Mouse (Mus musculus): ENCODE measurements at regions not wholly inside any gene's neighbourhood (a gene's known extent, or its start where the extent isn't known, plus 50 kb on each side); places are given as distances from the start of the nearest gene placed in this dataset.

GRCm38 (mm10) chr2:75150986-75151385 is 325.4 kb downstream of the Mtx2 start:
- Histone ChIP-seq H3K27me3 (ENCODE audit: control insufficient read depth) (peaks cover 2% of the 10 kb centered on the region), H3K9me3 (ENCODE audit: control insufficient read depth, low read length) (no peaks in the 10 kb centered on the region), H3K36me3 (ENCODE audit: control insufficient read depth) (no peaks in the 10 kb centered on the region), H3K4me3 (replicated peaks) (no peak overlapping the region), H3K4me1 (ENCODE audit: control insufficient read depth) (no peaks in the 10 kb centered on the region)
- TF ChIP-seq GATA1 (IDR thresholded peaks at IDR 0.05; ENCODE audit: low read length) (no peak), TAL1 (IDR thresholded peaks at IDR 0.05; ENCODE audit: low read length) (no peak)

GRCm38 (mm10) chr2:75151519-75151918 is 325.9 kb downstream of the Mtx2 start:
- Histone ChIP-seq H3K4me3 (replicated peaks) (no peak overlapping the region), H3K4me1 (ENCODE audit: control insufficient read depth) (no peaks in the 10 kb centered on the region), H3K36me3 (ENCODE audit: control insufficient read depth) (no peaks in the 10 kb centered on the region), H3K27me3 (ENCODE audit: control insufficient read depth) (peaks cover 2% of the 10 kb centered on the region), H3K9me3 (ENCODE audit: control insufficient read depth, low read length) (no peaks in the 10 kb centered on the region)
- TF ChIP-seq GATA1 (IDR thresholded peaks at IDR 0.05; ENCODE audit: low read length) (no peak), TAL1 (IDR thresholded peaks at IDR 0.05; ENCODE audit: low read length) (no peak)

GRCm38 (mm10) chr2:75152477-75152990 is 326.9 kb downstream of the Mtx2 start:
- no peaks in the 10 kb centered on the region for H3K36me3 ChIP-seq (ENCODE audit: control insufficient read depth)
- peaks cover 2% of the 10 kb centered on the region for H3K27me3 ChIP-seq (ENCODE audit: control insufficient read depth)
- TF ChIP-seq TAL1 (IDR thresholded peaks at IDR 0.05; ENCODE audit: low read length) (no peak), GATA1 (IDR thresholded peaks at IDR 0.05; ENCODE audit: low read length) (no peak)
- H3K4me1 ChIP-seq (ENCODE audit: control insufficient read depth): no peaks in the 10 kb centered on the region
- no peak overlapping the region for H3K4me3 ChIP-seq (replicated peaks)
- H3K9me3 ChIP-seq (ENCODE audit: control insufficient read depth, low read length): no peaks in the 10 kb centered on the region

GRCm38 (mm10) chr2:75154448-75154847 is 328.8 kb downstream of the Mtx2 start:
- no peaks in the 10 kb centered on the region for H3K36me3 ChIP-seq (ENCODE audit: control insufficient read depth)
- no peak for TF ChIP-seq GATA1 (IDR thresholded peaks at IDR 0.05; ENCODE audit: low read length)

GRCm38 (mm10) chr2:75158581-75158980 is 333.0 kb downstream of the Mtx2 start:
- TF ChIP-seq TAL1 (IDR thresholded peaks at IDR 0.05; ENCODE audit: low read length): no peak
- TF ChIP-seq GATA1 (IDR thresholded peaks at IDR 0.05; ENCODE audit: low read length): no peak
- Histone ChIP-seq H3K4me3 (replicated peaks) (no peak overlapping the region), H3K27me3 (ENCODE audit: control insufficient read depth) (no peaks in the 10 kb centered on the region), H3K36me3 (ENCODE audit: control insufficient read depth) (no peaks in the 10 kb centered on the region), H3K9me3 (ENCODE audit: control insufficient read depth, low read length) (no peaks in the 10 kb centered on the region), H3K4me1 (ENCODE audit: control insufficient read depth) (no peaks in the 10 kb centered on the region)

More at GRCm38 (mm10) chr2:75154448-75154847, 328.8 kb downstream of the Mtx2 start:
- Histone ChIP-seq H3K4me3 (replicated peaks) (no peak overlapping the region), H3K9me3 (ENCODE audit: control insufficient read depth, low read length) (no peaks in the 10 kb centered on the region), H3K27me3 (ENCODE audit: control insufficient read depth) (peaks cover 2% of the 10 kb centered on the region; the same call in 1 of the 2 replicates), H3K4me1 (ENCODE audit: control insufficient read depth) (no peaks in the 10 kb centered on the region)

GRCm38 (mm10) chr2:75161075-75161474 is 335.5 kb downstream of the Mtx2 start:
- TF ChIP-seq TAL1 (IDR thresholded peaks at IDR 0.05; ENCODE audit: low read length) (no peak), GATA1 (IDR thresholded peaks at IDR 0.05; ENCODE audit: low read length) (no peak)
- no peaks in the 10 kb centered on the region for H3K36me3 ChIP-seq (ENCODE audit: control insufficient read depth)

GRCm38 (mm10) chr2:75164987-75165386 is 339.4 kb downstream of the Mtx2 start:
- no peak for TF ChIP-seq TAL1 (IDR thresholded peaks at IDR 0.05; ENCODE audit: low read length)
- TF ChIP-seq GATA1 (IDR thresholded peaks at IDR 0.05; ENCODE audit: low read length): no peak
- Histone ChIP-seq H3K4me3 (replicated peaks) (no peak overlapping the region), H3K27me3 (ENCODE audit: control insufficient read depth) (no peaks in the 10 kb centered on the region), H3K4me1 (ENCODE audit: control insufficient read depth) (no peaks in the 10 kb centered on the region), H3K9me3 (ENCODE audit: control insufficient read depth, low read length) (no peaks in the 10 kb centered on the region), H3K36me3 (ENCODE audit: control insufficient read depth) (no peaks in the 10 kb centered on the region)

More at GRCm38 (mm10) chr2:75161075-75161474, 335.5 kb downstream of the Mtx2 start:
- H3K4me3 ChIP-seq (replicated peaks): no peak overlapping the region
- no peaks in the 10 kb centered on the region for H3K4me1 ChIP-seq (ENCODE audit: control insufficient read depth)
- H3K9me3 ChIP-seq (ENCODE audit: control insufficient read depth, low read length): no peaks in the 10 kb centered on the region
- no peaks in the 10 kb centered on the region for H3K27me3 ChIP-seq (ENCODE audit: control insufficient read depth)

- H3K27me3 ChIP-seq (ENCODE audit: control insufficient read depth): no peaks in the 10 kb centered on the region
- H3K9me3 ChIP-seq (ENCODE audit: control insufficient read depth, low read length): no peaks in the 10 kb centered on the region
- TF ChIP-seq GATA1 (IDR thresholded peaks at IDR 0.05; ENCODE audit: low read length): no peak
- no peak for TF ChIP-seq TAL1 (IDR thresholded peaks at IDR 0.05; ENCODE audit: low read length)
- no peaks in the 10 kb centered on the region for H3K36me3 ChIP-seq (ENCODE audit: control insufficient read depth)
- H3K4me3 ChIP-seq (replicated peaks): no peak overlapping the region
- no peaks in the 10 kb centered on the region for H3K4me1 ChIP-seq (ENCODE audit: control insufficient read depth)
These were observed 350.7 kb downstream of the Mtx2 start for GRCm38 (mm10) chr2:75176267-75176666.

- Histone ChIP-seq H3K27me3 (ENCODE audit: control insufficient read depth) (no peaks in the 10 kb centered on the region), H3K4me3 (replicated peaks) (no peak overlapping the region), H3K9me3 (ENCODE audit: control insufficient read depth, low read length) (no peaks in the 10 kb centered on the region), H3K36me3 (ENCODE audit: control insufficient read depth) (no peaks in the 10 kb centered on the region), H3K4me1 (ENCODE audit: control insufficient read depth) (no peaks in the 10 kb centered on the region)
- no peak for TF ChIP-seq TAL1 (IDR thresholded peaks at IDR 0.05; ENCODE audit: low read length)
- TF ChIP-seq GATA1 (IDR thresholded peaks at IDR 0.05; ENCODE audit: low read length): no peak
These were observed 357.7 kb downstream of the Mtx2 start for GRCm38 (mm10) chr2:75183293-75183692.

Data from erythroblast, embryonic 14.5 days (primary cell).